Mouse (Mus musculus): ENCODE measurements around the gene Gm5426. TPM values are rescaled to one million over a fixed set of nuclear protein-coding genes. Genes with fewer than 3 reads are reported as not detected.
"Not testable (repeated sequence)": the region's sequence is repeated elsewhere in the genome, so short reads cannot be mapped to it uniquely, and the experiment has no call there.

Gm5426 gene
- polyA plus RNA-seq, 1 experiment from 2014 or later = not detected

GRCm38 (mm10) chr10:96129213-96129612 is 7.2 kb upstream of the Gm5426 start:
- WGBS = 91% methylated on average over 2 of the region's 2 CpGs
- ATAC-seq (ENCODE audit: low read depth) = no peak
- H3K4me3 ChIP-seq (ENCODE audit: low read depth, low read length) = no peak overlapping the region
- no peak overlapping the region for H3K4me2 ChIP-seq (ENCODE audit: low read depth, low read length)
- H3K4me1 ChIP-seq (ENCODE audit: control insufficient read depth, insufficient read depth, low read length) = no peaks in the 10 kb centered on the region
- H3K9me3 ChIP-seq (ENCODE audit: control insufficient read depth, low read length) = no peaks in the 10 kb centered on the region
- H3K27me3 ChIP-seq (ENCODE audit: control insufficient read depth, insufficient read depth, low read length) = no peaks in the 10 kb centered on the region
- H3K27ac ChIP-seq (ENCODE audit: low read depth, low read length) = no peak overlapping the region
- no peak overlapping the region for H3K9ac ChIP-seq (replicated peaks; ENCODE audit: low read depth, low read length)
- no peaks in the 10 kb centered on the region for H3K36me3 ChIP-seq (ENCODE audit: control insufficient read depth, insufficient read depth, low read length)

- Histone ChIP-seq H3K27ac (ENCODE audit: low read depth, low read length) (no peak overlapping the region), H3K4me3 (ENCODE audit: low read depth, low read length) (no peak overlapping the region), H3K9me3 (ENCODE audit: control insufficient read depth, low read length) (no peaks in the 10 kb centered on the region), H3K4me1 (ENCODE audit: control insufficient read depth, insufficient read depth, low read length) (no peaks in the 10 kb centered on the region), H3K4me2 (ENCODE audit: low read depth, low read length) (no peak overlapping the region), H3K36me3 (ENCODE audit: control insufficient read depth, insufficient read depth, low read length) (no peaks in the 10 kb centered on the region), H3K27me3 (ENCODE audit: control insufficient read depth, insufficient read depth, low read length) (no peaks in the 10 kb centered on the region), H3K9ac (replicated peaks; ENCODE audit: low read depth, low read length) (no peak overlapping the region)
- WGBS = 79% methylated on average over 3 of the region's 3 CpGs
- no peak for ATAC-seq (ENCODE audit: low read depth)
These were observed 6.0 kb upstream of the Gm5426 start for GRCm38 (mm10) chr10:96130406-96130805.

GRCm38 (mm10) chr10:96131112-96131511 is 5.3 kb upstream of the Gm5426 start:
- H3K9ac ChIP-seq (replicated peaks; ENCODE audit: low read depth, low read length) = no peak overlapping the region
- no peaks in the 10 kb centered on the region for H3K27me3 ChIP-seq (ENCODE audit: control insufficient read depth, insufficient read depth, low read length)
- ATAC-seq (ENCODE audit: low read depth) = no peak
- H3K4me2 ChIP-seq (ENCODE audit: low read depth, low read length) = no peak overlapping the region
- no peaks in the 10 kb centered on the region for H3K9me3 ChIP-seq (ENCODE audit: control insufficient read depth, low read length)
- WGBS = 97% methylated on average over 6 of the region's 6 CpGs
- no peak overlapping the region for H3K27ac ChIP-seq (ENCODE audit: low read depth, low read length)
- H3K36me3 ChIP-seq (ENCODE audit: control insufficient read depth, insufficient read depth, low read length) = no peaks in the 10 kb centered on the region
- no peaks in the 10 kb centered on the region for H3K4me1 ChIP-seq (ENCODE audit: control insufficient read depth, insufficient read depth, low read length)
- H3K4me3 ChIP-seq (ENCODE audit: low read depth, low read length) = no peak overlapping the region

GRCm38 (mm10) chr10:96132161-96132560 is 4.2 kb upstream of the Gm5426 start:
- no peaks in the 10 kb centered on the region for H3K4me1 ChIP-seq (ENCODE audit: control insufficient read depth, insufficient read depth, low read length)
- peak; percentile 77; the same call in 1 of the 2 replicates for ATAC-seq (ENCODE audit: low read depth)
- no peak overlapping the region for H3K9ac ChIP-seq (replicated peaks; ENCODE audit: low read depth, low read length)
- H3K9me3 ChIP-seq (ENCODE audit: control insufficient read depth, low read length) = no peaks in the 10 kb centered on the region
- H3K4me2 ChIP-seq (ENCODE audit: low read depth, low read length) = no peak overlapping the region
- H3K27ac ChIP-seq (ENCODE audit: low read depth, low read length) = no peak overlapping the region
- no peak overlapping the region for H3K4me3 ChIP-seq (ENCODE audit: low read depth, low read length)
- 44% methylated on average over 6 of the region's 6 CpGs for WGBS
- no peaks in the 10 kb centered on the region for H3K27me3 ChIP-seq (ENCODE audit: control insufficient read depth, insufficient read depth, low read length)
- no peaks in the 10 kb centered on the region for H3K36me3 ChIP-seq (ENCODE audit: control insufficient read depth, insufficient read depth, low read length)

- 93% methylated on average over 5 of the region's 5 CpGs for WGBS
- Histone ChIP-seq H3K4me2 (ENCODE audit: low read depth, low read length) (no peak overlapping the region), H3K9me3 (ENCODE audit: control insufficient read depth, low read length) (no peaks in the 10 kb centered on the region), H3K36me3 (ENCODE audit: control insufficient read depth, insufficient read depth, low read length) (no peaks in the 10 kb centered on the region), H3K9ac (replicated peaks; ENCODE audit: low read depth, low read length) (no peak overlapping the region), H3K27ac (ENCODE audit: low read depth, low read length) (no peak overlapping the region), H3K27me3 (ENCODE audit: control insufficient read depth, insufficient read depth, low read length) (no peaks in the 10 kb centered on the region), H3K4me3 (ENCODE audit: low read depth, low read length) (no peak overlapping the region), H3K4me1 (ENCODE audit: control insufficient read depth, insufficient read depth, low read length) (no peaks in the 10 kb centered on the region)
- no peak for ATAC-seq (ENCODE audit: low read depth)
These were observed 2.2 kb downstream of the Gm5426 start for GRCm38 (mm10) chr10:96138585-96138984.

- not testable (repeated sequence) for H3K4me1 ChIP-seq (ENCODE audit: control insufficient read depth, insufficient read depth, low read length); H3K27ac ChIP-seq (ENCODE audit: low read depth, low read length); H3K4me2 ChIP-seq (ENCODE audit: low read depth, low read length); H3K9me3 ChIP-seq (ENCODE audit: control insufficient read depth, low read length); H3K27me3 ChIP-seq (ENCODE audit: control insufficient read depth, insufficient read depth, low read length); H3K9ac ChIP-seq (replicated peaks; ENCODE audit: low read depth, low read length); ATAC-seq (ENCODE audit: low read depth); H3K36me3 ChIP-seq (ENCODE audit: control insufficient read depth, insufficient read depth, low read length); H3K4me3 ChIP-seq (ENCODE audit: low read depth, low read length)
- 92% methylated on average over 4 of the region's 4 CpGs for WGBS
These were observed 2.9 kb downstream of the Gm5426 start for GRCm38 (mm10) chr10:96139274-96139673.

- Histone ChIP-seq H3K9me3 (ENCODE audit: control insufficient read depth, low read length) (no peaks in the 10 kb centered on the region), H3K27me3 (ENCODE audit: control insufficient read depth, insufficient read depth, low read length) (no peaks in the 10 kb centered on the region), H3K4me1 (ENCODE audit: control insufficient read depth, insufficient read depth, low read length) (peaks cover 3% of the 10 kb centered on the region; the same call in 1 of the 2 replicates), H3K9ac (replicated peaks; ENCODE audit: low read depth, low read length) (no peak overlapping the region), H3K4me2 (ENCODE audit: low read depth, low read length) (no peak overlapping the region), H3K27ac (ENCODE audit: low read depth, low read length) (no peak overlapping the region), H3K4me3 (ENCODE audit: low read depth, low read length) (no peak overlapping the region), H3K36me3 (ENCODE audit: control insufficient read depth, insufficient read depth, low read length) (no peaks in the 10 kb centered on the region)
- 94% methylated on average over 5 of the region's 5 CpGs for WGBS
- no peak for ATAC-seq (ENCODE audit: low read depth)
These were observed 10.2 kb downstream of the Gm5426 start for GRCm38 (mm10) chr10:96146578-96146977.

GRCm38 (mm10) chr10:96148250-96148699 is 11.9 kb downstream of the Gm5426 start:
- Histone ChIP-seq H3K4me3 (ENCODE audit: low read depth, low read length) (no peak overlapping the region), H3K36me3 (ENCODE audit: control insufficient read depth, insufficient read depth, low read length) (no peaks in the 10 kb centered on the region), H3K4me2 (ENCODE audit: low read depth, low read length) (peak overlapping the region; percentile 12; the same call in 1 of the 2 replicates), H3K9me3 (ENCODE audit: control insufficient read depth, low read length) (no peaks in the 10 kb centered on the region), H3K4me1 (ENCODE audit: control insufficient read depth, insufficient read depth, low read length) (peaks cover 3% of the 10 kb centered on the region; the same call in 1 of the 2 replicates), H3K27ac (ENCODE audit: low read depth, low read length) (no peak overlapping the region), H3K9ac (replicated peaks; ENCODE audit: low read depth, low read length) (no peak overlapping the region), H3K27me3 (ENCODE audit: control insufficient read depth, insufficient read depth, low read length) (no peaks in the 10 kb centered on the region)
- 13% methylated on average over 10 of the region's 10 CpGs for WGBS
- ATAC-seq (ENCODE audit: low read depth) = peak; percentile 79

GRCm38 (mm10) chr10:96150401-96151116 is 14.2 kb downstream of the Gm5426 start:
- Histone ChIP-seq H3K36me3 (ENCODE audit: control insufficient read depth, insufficient read depth, low read length) (no peaks in the 10 kb centered on the region), H3K4me1 (ENCODE audit: control insufficient read depth, insufficient read depth, low read length) (peaks cover 3% of the 10 kb centered on the region; the same call in 1 of the 2 replicates), H3K9me3 (ENCODE audit: control insufficient read depth, low read length) (no peaks in the 10 kb centered on the region), H3K9ac (replicated peaks; ENCODE audit: low read depth, low read length) (no peak overlapping the region), H3K27ac (ENCODE audit: low read depth, low read length) (no peak overlapping the region), H3K4me3 (ENCODE audit: low read depth, low read length) (no peak overlapping the region), H3K27me3 (ENCODE audit: control insufficient read depth, insufficient read depth, low read length) (no peaks in the 10 kb centered on the region), H3K4me2 (ENCODE audit: low read depth, low read length) (no peak overlapping the region)
- 86% methylated on average over 12 of the region's 12 CpGs for WGBS
- no peak for ATAC-seq (ENCODE audit: low read depth)
